Mouse (Mus musculus) hindbrain, embryonic 11.5 days (tissue): ENCODE measurements at regions not wholly inside any gene's neighbourhood (a gene's known extent, or its start where the extent isn't known, plus 50 kb on each side); places are given as distances from the start of the nearest gene placed in this dataset.

Source experiments
- ATAC-seq: fragments of 200-750 bp; cut with Nextera tagmentation; 2 replicates; pipeline ENCODE4 v1.8.0; 2017; ENCODE audit warnings: mild to moderate bottlenecking, moderate TSS enrichment, moderate library complexity; ENCODE audit not compliant: low FRiP score
- DNase-seq: peaks from one replicate; pipeline ENCODE4 v3.0.0-alpha.2; 2015; ENCODE audit warnings: low spot score
- H3K27ac ChIP-seq: fragments of 300-500 bp; sonication (generic); 2 replicates; pipeline ENCODE4 v1.5.1; 2014; ENCODE audit warnings: mild to moderate bottlenecking, low read depth, low read length
- H3K27me3 ChIP-seq: fragments of 300-500 bp; sonication (generic); 2 replicates; pipeline ENCODE4 v1.6.1; 2014; ENCODE audit warnings: mild to moderate bottlenecking, low read length, moderate library complexity, mixed read lengths; ENCODE audit not compliant: control insufficient read depth, insufficient read depth
- H3K36me3 ChIP-seq: fragments of 300-500 bp; sonication (generic); 2 replicates; pipeline ENCODE4 v1.6.1; 2014; ENCODE audit warnings: mild to moderate bottlenecking, low read length, moderate library complexity, mixed read lengths; ENCODE audit not compliant: control insufficient read depth, insufficient read depth
- H3K4me1 ChIP-seq: fragments of 300-500 bp; sonication (generic); replicated peaks from 2 replicates; pipeline ENCODE4 v1.6.1; 2014; ENCODE audit warnings: low read length, mixed read lengths; ENCODE audit not compliant: control insufficient read depth, insufficient read depth
- H3K4me2 ChIP-seq: fragments of 300-500 bp; sonication (generic); replicated peaks from 2 replicates; pipeline ENCODE4 v1.6.1; 2014; ENCODE audit warnings: mild to moderate bottlenecking, low read depth, low read length
- H3K4me3 ChIP-seq: fragments of 300-500 bp; sonication (generic); 2 replicates; pipeline ENCODE4 v1.5.1; 2014; ENCODE audit warnings: low read depth, low read length
- H3K9ac ChIP-seq: fragments of 300-500 bp; sonication (generic); 2 replicates; pipeline ENCODE4 v1.6.1; 2014; ENCODE audit warnings: low read depth, low read length
- H3K9me3 ChIP-seq: fragments of 300-500 bp; sonication (generic); 2 replicates; pipeline ENCODE4 v1.6.1; 2016; ENCODE audit warnings: low read length; ENCODE audit not compliant: control insufficient read depth
- WGBS: fragments of 180-500 bp; shearing (Covaris S2); extraction: QIAGEN DNeasy Blood & Tissue Kit; methylation state at CpG from one replicate; pipeline ENCODE4 v1.1.7; 2014; 5-methylcytosine and 5-hydroxymethylcytosine counted together

DNA sequence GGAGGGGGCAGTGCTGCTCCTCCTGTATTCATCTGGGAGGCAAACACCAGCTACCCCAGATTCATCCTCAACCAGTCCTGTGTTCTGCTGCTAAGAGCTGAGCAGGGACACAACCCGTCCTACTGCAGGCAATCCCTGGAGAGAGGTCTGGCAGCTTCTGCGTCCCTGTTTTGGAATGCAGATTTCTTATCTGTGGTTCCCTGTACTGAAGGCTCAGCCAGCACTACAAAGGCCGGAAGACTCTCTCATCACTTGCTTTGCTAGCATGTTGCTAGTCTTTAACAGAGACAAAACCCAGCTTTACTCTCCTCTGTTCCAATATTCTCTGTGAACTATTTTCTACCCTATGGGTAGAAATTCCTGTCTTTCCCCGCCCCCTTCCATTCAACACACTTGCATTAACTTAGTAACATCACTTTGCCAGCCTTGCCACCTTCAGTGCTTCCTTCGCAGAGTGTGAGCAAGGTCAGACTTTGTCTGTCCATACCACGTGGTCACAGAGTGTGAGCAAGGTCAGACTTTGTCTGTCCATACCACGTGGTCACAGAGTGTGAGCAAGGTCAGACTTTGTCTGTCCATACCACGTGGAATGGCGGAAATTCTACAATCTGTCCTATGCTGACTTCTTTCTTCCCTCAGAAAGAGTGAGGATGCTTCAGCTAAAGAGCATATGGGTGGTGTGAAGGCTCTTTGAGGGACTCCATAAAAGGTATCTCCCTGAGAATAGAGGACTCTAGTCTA, 98.9 kb upstream of the Rgs17 start:
- DNase-seq (no peak), ATAC-seq (no peak)
- Histone ChIP-seq H3K4me2 (no peak overlapping the region), H3K9ac (no peak overlapping the region), H3K36me3 (no peaks in the 10 kb centered on the region), H3K9me3 (no peaks in the 10 kb centered on the region), H3K4me1 (no peaks in the 10 kb centered on the region), H3K4me3 (no peak overlapping the region), H3K27ac (no peak overlapping the region), H3K27me3 (no peaks in the 10 kb centered on the region)
- 60% methylated on average over 9 of the region's 9 CpGs for WGBS

DNA sequence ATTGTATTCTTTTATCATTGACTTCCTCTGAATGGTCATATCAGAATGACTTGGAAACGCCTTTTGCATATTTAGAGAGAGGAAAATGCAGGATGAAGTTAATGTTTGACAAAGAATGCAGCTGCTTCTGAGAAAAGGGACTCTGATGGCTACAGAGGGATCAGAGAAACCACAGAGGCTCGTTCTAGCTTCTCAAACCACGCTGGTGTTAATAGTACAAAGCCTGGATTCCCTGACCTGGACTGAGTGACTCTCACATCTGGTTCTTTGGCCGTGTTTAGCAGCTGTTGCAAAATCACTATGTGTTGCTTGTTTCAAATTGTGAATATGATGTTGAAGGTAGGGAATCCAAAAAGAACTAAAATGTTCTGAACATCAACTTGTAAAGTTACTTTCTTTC, 91.5 kb upstream of the Rgs17 start:
- Histone ChIP-seq H3K9me3 (no peaks in the 10 kb centered on the region), H3K4me3 (no peak overlapping the region), H3K36me3 (no peaks in the 10 kb centered on the region), H3K27me3 (no peaks in the 10 kb centered on the region), H3K4me1 (no peaks in the 10 kb centered on the region), H3K9ac (no peak overlapping the region), H3K27ac (no peak overlapping the region), H3K4me2 (no peak overlapping the region)
- DNase-seq (no peak), ATAC-seq (no peak)
- 70% methylated on average over 4 of the region's 4 CpGs for WGBS

DNA sequence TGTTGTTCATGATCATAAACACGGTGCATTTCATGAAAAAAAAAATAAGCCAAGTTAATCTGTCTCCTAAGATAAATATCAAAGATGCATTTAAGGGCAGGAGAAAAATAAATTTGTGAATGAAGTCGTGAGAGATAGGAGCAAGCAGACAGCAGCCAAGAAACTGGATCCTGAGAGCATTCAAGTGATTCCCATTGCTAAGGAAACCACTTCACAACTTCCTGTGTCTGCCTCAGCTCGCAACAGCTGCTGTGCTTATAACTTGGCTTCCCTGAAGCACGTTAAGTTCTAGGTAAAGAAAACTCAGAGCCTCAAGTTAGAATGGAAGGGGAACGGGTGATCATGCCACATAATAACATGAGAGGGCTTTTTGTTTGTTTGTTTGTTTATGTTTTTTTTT, 89.3 kb upstream of the Rgs17 start:
- no peaks in the 10 kb centered on the region for H3K36me3 ChIP-seq
- no peaks in the 10 kb centered on the region for H3K27me3 ChIP-seq
- no peak overlapping the region for H3K4me2 ChIP-seq
- H3K4me1 ChIP-seq, result no peaks in the 10 kb centered on the region
- WGBS, result 71% methylated on average over 5 of the region's 5 CpGs
- no peak for DNase-seq
- no peak overlapping the region for H3K27ac ChIP-seq
- H3K9ac ChIP-seq, result no peak overlapping the region
- no peaks in the 10 kb centered on the region for H3K9me3 ChIP-seq
- no peak overlapping the region for H3K4me3 ChIP-seq
- no peak for ATAC-seq

DNA sequence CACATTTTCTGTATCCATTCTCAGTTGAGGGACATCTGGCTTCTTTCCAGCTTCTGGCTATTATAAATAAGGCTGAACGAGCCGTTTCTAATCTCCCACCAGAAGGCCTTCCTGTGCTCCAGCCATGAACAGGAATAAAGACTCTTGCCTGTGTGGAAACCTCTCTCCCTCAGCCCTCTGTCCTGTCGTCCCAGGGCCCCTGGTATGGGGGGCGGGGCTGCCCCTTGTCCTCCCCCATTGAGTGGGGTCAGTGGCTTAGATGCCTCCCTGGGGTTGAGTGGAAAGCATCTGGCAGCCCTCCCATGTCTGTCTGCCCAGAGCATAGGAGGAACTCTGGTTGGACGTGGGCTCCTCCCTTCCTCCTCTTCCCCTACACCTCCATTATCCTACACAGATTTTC, 88.8 kb upstream of the Rgs17 start:
- Histone ChIP-seq H3K4me3 (no peak overlapping the region), H3K27ac (no peak overlapping the region), H3K27me3 (no peaks in the 10 kb centered on the region), H3K36me3 (no peaks in the 10 kb centered on the region), H3K9me3 (no peaks in the 10 kb centered on the region), H3K4me1 (no peaks in the 10 kb centered on the region), H3K9ac (no peak overlapping the region), H3K4me2 (no peak overlapping the region)
- DNase-seq (no peak), ATAC-seq (no peak)
- WGBS, result 51% methylated on average over 5 of the region's 5 CpGs

DNA sequence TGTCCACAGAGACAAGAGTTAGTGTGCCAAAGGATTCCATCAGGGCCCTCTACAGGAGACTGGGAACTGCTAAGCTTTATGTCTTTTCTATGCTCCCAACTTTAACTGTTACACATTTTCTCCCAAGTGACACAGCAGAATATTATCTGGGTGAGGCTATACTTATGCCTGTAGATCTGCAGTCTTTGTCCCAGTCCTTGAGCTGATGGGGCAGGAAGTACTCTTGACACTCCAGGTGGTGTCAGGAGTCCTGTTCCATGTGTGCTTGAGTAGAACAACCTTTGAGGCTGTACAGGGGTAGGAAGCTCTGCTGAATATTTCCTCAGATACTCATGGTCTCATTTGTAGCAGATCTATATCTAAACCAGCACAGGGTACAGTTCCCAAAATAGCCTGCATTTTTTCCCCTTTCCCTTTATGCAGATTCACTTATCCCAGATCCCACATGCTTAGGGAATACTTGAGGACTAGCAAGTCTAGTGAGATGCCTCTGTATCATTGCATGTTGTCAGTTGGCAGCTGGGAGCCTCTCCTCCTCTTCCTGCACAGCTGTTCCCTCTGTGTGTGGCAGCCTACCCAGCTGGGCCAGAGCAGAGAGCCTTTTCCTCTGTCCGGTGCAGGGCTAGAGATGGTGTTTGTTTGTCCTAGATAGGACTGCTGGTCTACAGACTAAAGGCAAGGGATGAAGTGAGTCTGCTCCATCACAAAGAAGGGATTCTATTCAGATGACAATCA, 85.2 kb upstream of the Rgs17 start:
- 62% methylated on average over 1 of the region's 1 CpGs for WGBS
- DNase-seq (no peak), ATAC-seq (no peak)
- Histone ChIP-seq H3K36me3 (no peaks in the 10 kb centered on the region), H3K9me3 (no peaks in the 10 kb centered on the region), H3K27ac (no peak overlapping the region), H3K4me3 (no peak overlapping the region), H3K27me3 (no peaks in the 10 kb centered on the region), H3K9ac (no peak overlapping the region), H3K4me1 (no peaks in the 10 kb centered on the region), H3K4me2 (no peak overlapping the region)

DNA sequence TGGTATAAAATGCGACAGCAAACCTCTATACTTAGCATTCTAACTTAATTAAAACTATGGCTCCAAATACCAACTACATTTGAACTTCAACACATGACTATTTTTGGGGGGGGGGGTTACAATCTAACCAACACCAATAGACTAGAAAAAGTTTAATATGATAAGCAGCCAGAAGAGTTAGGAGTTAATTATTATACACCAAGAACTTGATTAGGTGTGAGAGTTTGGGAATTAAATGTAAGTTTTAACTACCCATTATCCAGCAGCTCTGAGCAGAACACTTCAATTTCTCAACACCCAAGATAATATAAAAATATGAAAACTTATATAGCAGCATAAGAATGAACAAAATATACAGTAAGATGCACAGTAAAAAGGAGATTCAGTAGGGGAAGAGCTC, 59.2 kb upstream of the Rgs17 start:
- no peaks in the 10 kb centered on the region for H3K27me3 ChIP-seq
- WGBS, result 97% methylated on average over 1 of the region's 1 CpGs
- no peaks in the 10 kb centered on the region for H3K9me3 ChIP-seq

DNA sequence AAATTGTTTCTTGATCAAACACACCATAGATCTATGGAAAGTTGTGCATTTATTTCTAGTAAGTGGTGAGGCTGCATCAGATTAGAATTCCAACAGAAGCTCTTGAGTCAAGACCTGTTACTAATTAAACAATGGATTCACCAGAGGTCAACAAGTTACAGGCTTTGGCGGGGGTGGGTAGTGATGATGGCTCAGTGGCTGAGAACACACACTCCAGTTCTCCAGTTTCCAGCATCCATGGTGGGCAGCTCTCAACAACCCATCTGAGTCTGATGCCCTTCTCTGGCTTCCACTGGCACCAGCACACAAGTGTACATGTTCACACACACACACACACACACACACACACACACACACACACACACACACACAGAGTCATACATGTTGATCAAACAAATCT, 56.3 kb upstream of the Rgs17 start:
- WGBS, result 53% methylated on average over 1 of the region's 1 CpGs
- Histone ChIP-seq H3K4me1 (no peaks in the 10 kb centered on the region), H3K36me3 (no peaks in the 10 kb centered on the region), H3K4me2 (no peak overlapping the region), H3K9ac (no peak overlapping the region), H3K4me3 (no peak overlapping the region), H3K27ac (no peak overlapping the region), H3K27me3 (no peaks in the 10 kb centered on the region), H3K9me3 (no peaks in the 10 kb centered on the region)
- ATAC-seq (no peak), DNase-seq (no peak)

More for the DNA sequence above, 59.2 kb upstream of the Rgs17 start:
- ATAC-seq, result no peak
- H3K4me2 ChIP-seq, result no peak overlapping the region
- DNase-seq, result no peak
- H3K36me3 ChIP-seq, result no peaks in the 10 kb centered on the region
- no peak overlapping the region for H3K27ac ChIP-seq
- H3K4me3 ChIP-seq, result no peak overlapping the region
- no peak overlapping the region for H3K9ac ChIP-seq
- H3K4me1 ChIP-seq, result no peaks in the 10 kb centered on the region
